Mouse (Mus musculus): ENCODE data around the gene Polr2l.

The Polr2l gene

DNA sequence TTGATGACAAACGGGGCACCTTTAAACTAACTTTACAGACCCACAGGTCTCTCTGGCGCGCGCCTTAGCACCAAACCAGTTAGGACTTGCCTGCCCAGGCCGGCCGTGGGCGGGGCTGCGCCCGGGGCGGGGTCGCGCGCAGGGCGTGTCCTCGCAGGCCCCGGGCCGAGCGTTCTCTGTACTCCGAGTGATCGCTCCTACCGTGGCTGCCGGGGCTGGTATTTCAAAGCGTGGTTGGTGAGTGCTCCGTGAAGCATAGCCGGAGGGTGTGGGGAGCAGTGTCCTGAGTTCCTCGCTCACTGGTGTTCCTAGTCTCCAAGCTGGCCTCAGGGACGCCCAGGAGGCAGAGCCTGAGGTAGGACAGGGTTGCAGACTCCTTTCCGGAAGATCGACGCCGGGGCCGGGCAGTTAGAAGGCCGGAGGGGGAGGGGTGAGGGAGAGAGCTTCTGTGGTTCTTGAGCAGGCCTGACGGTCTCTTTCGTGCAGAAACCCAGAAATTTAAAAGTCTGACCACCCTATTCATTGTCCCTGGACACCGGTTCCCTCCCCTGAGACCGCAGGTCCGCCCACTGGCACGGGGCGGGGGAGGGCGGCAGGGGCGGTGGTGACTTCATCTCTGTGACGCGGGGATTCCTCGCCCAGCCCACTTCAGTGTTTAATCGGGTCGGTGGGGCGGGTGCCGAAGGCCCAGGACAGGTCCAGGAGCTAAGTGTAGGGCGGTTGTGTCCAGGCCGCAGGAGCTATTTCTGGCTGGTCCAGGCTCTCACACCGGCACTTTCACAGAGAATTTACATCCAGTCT is 7.5 kb downstream of the Polr2l start, which contains the start of gene Cd151:
TSS of gene Cd151 (plus strand) at position 163 of the 801 bp plus-strand sequence.
- peak; percentile 67 to 69 for DNase-seq (ENCODE audit: low spot score in 2 of 2)

DNA sequence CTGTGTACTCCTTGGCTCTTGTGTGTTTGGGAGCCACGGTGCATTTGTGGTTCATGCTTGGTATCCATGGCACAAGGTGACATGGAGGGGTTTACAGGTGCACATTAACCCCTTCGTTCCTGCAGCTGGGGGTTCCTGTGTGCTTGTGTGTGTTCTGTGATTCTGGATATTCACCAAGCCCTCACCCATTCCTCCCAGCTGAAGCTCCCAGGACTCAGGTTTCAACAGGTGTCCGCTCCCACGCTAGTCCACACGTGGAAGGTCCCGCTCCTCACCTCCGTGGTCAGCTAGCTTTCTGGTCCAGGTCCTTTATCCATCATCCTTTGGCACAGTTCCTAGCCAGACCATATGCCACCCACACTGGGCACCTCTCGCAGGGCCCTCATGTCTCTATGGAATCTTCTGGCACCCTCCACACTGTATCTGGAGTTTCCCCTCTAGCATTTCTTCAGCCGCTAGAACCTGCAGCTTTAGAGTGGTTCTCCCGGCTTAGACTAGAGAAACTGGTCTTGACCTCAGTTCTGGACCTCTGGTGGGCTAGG is 8.3 kb downstream of the Polr2l start:
- DNase-seq (ENCODE audit: low spot score in 2 of 2): no peak

DNA sequence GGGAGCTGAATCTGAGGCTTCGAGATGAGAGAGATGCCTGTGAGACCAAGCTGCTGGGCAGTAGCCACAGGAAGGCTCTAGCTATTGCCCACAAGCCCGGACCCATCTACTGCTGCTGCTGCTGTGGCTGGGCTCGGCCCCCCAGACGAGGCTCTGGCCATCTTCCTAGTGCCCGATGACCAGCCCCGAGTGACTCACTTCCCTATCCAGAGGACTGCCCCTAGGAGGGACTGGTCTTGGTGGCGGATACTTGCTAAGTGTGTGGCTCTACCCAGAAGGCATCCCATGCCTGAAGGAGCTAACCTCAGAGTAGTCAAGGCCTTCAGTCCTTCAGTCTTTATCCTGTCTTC is 8.9 kb downstream of the Polr2l start:
- no peak for DNase-seq (ENCODE audit: low spot score in 2 of 2)

DNA sequence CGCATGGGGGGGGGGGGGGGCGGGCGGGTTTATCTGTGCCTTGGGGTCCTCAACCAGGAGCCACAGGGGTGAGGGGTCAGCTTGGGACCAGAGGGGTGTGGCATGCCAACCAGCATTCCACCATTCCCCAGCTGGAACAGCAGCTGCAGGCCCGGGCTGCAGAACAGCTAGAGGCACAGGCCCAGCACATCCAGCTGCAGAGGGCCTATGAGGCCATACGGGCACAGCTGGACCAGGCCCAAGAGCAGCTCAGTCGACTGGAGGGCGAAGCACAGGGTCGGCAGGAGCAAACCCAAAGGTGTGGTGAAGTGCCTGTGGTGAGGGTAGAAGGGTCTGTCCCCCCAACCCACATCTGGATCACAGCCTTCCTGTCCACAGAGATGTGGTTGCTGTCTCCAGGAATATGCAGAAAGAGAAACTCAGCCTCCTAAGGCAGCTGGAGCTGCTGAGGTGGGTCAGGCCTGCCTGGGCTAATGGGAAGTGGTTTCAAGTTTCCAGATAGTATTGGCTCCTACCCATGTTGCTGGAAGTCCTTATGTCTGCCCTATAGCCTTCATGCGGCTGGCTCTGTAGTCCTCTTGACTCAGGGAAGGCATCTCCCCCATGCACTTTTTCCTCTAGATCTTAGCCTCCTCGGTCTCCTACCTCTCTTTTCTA is 9.4 kb downstream of the Polr2l start:
- DNase-seq (ENCODE audit: low spot score in 2 of 2): no peak

DNA sequence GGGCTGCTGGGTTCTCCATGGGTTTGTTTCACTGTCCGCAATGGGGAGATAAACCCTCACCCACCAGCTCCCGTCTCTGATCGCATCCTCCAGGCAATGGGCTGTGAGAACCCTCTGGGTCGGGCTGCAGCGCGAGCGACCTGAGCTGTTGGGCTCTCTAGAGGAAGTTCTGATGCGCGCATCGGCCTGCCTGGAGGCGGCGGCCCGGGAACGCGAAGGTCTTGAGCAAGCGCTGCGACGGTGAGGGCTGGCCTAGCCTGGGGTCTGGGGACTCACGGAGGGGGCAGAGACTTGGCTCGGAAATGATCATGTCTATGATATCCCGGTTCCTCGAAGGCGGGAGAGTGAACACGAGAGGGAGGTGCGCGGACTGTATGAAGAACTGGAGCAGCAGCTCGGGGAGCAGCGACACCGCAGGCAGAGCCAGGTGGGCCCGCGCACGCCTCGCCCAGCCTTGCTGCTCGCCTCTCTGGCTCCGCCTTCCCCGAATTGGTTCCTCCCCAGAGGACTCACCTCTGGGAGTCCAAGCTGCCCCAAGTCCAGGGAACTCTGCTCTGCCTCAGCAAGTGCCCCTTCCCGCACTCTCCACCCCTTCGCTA is 10.2 kb downstream of the Polr2l start:
- no peak for DNase-seq (ENCODE audit: low spot score in 2 of 2)

DNA sequence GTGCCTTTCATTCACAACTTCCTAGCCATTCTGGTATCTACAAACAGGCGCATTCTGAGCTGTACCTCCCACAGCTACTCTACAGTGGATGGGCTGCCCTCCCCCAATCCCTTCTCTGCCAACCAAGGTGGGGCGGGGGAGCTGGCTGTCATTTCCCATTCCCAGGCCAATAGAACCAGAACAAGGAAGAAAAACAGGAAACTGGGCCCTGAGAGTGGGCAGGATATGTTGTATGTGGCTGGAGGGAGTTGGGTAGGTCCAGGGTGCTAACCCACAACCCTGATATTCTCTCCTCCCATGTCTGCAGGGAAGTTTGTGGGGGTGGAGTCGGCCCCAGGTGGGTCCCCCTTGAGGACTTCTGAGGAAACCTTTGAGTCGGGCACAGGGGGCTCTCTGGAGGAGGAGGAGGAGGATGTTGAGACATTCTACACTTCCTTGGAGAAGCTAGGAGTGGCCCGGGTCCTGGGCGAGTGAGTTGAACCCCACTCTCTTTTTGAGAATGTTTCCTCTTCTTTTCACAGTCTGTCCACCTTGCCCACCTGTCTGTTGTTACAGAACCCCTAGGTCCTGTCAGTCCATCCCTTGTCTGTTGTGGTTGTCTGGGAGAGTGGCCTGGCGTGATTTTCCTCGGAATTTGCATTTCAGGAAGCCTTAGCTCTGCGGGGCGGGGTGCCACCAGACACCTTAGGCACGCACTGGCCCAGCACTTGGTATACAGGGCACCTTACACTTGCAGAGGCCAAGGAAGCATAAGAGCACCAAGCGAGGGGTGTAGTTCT is 10.9 kb downstream of the Polr2l start:
- DNase-seq (ENCODE audit: low spot score in 2 of 2): no peak

DNA sequence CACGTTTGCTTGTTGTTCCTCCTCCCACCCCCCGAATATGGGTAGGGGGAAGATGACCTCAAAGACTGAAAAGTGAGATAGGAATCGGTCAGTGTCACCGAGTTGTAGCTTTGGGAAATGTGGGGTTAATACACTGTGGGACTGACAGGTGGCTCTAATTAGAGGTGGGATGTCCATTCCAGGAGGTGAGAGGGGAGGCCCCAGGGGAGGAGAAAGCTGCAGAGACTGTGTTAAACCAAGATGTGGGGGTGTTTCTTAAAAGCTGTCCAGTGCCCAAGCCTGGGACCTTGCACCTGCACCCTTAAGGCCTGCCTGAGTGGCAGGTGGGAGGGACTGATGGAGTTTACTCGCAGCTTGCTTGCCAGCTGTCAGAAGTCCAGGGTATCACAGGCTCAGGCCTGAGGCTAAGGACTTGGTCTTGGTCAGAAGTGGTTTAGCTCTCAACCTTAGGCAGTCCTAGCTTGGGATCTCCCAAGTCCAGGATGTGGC is 12.6 kb downstream of the Polr2l start:
- no peak for DNase-seq (ENCODE audit: low spot score in 2 of 2)

DNA sequence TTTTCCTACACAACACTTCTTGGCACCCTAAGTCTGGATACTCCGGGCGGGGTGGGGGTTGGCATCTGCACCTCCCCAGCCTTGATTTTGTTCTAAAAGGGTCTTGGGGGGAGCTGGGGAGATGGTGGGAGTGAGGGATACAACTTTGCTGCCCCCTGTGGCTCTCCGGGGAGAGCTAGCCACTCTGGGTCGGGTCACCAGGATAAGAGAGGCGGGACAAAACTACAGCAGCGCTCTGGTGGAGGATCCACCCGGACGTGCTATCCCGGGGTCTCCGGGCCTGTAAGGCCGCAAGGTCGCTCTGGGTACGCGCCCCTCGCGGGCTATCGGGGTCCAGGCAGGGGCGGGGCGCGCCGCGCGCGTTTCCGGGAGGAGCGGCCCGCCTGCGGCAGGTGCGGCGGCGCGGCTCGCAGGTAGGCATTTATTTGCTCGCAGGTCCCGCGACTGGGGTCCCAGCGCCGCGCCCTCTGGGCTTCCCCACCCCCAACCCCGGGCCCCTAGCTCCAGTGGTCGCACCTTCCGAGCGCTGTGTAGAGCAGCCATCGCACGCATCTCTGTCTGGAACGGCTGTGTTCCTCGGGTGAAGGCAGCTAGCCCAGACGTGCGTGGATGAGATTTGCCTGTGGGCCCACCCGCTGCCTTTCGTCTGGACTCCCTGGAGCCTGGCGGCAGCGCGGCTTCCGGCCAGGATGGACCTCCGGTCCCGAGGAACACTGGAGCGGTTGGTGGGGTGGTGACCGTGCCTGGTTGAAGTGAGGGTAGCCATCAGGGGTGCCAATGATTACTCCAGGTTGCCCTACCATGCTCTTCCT is 13.2 kb downstream of the Polr2l start:
- DNase-seq (ENCODE audit: low spot score in 2 of 2): no peak

DNA sequence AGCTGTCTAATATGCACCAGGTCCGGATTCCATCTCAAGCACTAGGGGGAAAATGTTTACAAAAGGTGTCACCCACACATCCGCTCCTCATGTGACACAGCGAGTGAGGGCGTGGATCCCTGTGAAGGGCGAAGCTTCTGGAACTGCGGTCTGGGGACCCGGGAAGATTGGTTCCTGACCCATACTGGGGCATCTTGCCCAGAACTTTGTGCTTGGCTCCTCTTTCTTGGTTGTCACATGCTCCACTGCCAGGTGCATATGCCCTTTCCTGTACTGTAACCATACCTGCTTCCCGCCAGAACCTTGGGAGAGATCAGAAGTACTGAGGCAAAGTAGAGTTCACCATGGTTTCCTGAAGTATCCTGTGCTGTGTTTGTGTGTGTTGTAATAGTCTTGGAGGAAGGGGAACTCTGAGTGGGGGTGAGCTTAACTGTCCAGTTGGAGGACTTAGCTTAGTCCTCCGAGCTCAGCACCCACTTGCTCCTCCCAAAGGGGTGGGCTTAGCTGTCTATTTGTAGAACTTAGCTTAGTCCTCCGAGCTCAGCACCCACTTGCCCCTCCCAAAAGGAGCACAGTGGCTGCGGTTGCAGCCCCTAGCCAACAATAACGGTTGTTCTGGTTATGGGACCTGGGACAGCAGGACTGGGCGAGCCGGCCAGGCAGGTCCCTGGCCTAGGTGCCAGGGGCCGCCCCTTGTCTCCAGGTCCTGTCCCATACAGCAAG is 14.4 kb downstream of the Polr2l start, which contains the start of gene Cracr2b:
TSS of gene Cracr2b (plus strand) at position 704 of the 723 bp plus-strand sequence.
- DNase-seq (ENCODE audit: low spot score in 2 of 2): no peak

DNA sequence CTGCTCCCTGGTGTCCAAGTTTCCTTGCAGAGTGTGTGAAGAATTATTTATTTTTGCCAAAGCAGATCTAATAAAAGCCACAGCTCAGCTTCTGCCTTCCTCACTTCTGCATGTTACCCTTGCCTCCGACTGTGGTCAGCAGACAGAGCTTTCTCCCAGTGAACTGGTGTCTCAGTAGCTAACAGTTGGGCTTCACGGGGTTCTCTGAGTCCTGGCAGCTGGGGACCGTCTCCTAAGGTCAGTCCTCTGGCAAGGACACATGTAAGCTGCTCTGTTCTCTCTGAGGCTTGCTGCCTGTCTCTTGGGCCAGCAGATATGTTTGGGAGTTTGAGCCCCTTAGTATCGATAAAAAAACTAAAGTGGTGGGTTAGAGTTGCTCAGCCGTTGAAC is 14.9 kb downstream of the Polr2l start:
- no peak for DNase-seq (ENCODE audit: low spot score in 2 of 2)

DNA sequence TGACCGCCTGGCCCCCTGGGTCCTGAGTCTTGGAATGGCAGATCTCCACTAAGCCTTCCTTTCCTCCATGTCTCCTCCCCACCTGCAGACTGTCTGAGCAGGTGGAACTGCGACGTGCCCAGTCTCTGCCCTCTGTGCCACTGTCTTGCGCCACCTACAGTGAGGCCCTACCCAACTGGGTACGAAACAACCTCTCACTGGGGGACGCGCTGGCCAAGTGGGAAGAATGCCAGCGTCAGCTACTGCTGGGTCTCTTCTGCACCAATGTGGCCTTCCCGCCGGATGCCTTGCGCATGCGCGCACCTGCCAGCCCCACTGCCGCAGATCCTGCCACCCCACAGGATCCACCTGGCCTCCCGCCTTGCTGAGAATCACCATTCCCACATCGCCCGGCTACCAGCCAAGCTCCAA is 15.6 kb downstream of the Polr2l start:
- no peak for DNase-seq (ENCODE audit: low spot score in 2 of 2)

DNA sequence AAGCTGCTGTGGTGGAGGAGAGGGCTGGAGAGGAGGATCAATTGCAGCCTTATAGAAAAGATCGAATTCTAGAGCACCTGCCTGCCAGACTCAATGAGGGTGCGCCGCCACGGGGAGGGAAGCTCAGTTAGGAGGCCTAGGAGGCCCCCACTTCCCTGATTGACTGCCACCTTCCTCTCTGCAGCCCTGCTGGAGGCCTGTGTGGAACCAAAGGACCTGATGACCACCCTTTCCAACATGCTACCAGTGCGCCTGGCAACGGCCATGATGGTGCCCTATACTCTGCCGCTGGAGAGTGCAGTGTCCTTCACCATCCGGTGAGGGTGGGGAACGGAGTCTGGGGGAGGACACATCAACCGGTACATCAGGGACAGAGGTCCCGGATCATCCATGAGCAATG is 16.3 kb downstream of the Polr2l start:
- DNase-seq (ENCODE audit: low spot score in 2 of 2): no peak

DNA sequence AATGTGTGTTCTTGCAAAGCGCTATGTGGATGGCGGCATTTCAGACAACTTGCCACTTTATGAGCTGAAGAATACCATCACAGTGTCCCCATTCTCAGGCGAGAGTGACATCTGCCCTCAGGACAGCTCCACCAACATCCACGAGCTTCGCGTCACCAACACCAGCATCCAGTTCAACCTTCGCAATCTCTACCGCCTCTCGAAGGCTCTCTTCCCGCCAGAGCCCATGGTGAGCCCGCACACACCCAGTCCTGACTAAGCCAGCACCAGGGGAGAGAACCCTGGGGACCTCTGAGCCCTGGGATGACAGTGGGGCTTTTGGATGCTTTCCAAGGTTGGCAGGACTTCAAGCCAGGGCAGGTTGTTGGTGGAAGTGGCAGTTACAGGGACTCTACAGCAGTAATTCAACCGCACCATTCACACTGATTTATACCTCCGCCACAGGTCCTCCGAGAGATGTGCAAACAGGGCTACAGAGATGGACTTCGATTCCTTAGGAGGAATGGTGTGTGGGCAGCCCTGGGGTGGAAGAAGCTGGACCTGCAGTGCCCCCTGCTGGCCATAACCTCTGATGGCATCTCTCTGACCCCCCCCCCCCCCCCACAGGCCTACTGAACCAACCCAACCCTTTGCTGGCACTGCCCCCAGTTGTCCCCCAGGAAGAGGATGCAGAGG is 16.8 kb downstream of the Polr2l start:
- no peak for DNase-seq (ENCODE audit: low spot score in 2 of 2)

DNA sequence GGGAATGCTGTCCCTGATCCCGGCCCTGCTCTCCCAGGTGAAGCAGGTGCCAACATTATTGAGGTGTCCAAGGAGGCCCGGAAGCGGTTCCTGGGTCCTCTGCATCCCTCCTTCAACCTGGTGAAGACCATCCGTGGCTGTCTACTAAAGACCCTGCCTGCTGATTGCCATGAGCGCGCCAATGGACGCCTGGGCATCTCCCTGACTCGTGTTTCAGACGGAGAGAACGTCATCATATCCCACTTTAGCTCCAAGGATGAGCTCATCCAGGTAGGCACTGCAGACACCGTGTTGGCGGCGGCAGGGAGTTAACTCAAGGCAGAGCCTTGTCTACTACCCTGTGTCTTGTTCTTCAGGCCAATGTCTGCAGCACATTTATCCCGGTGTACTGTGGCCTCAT is 17.7 kb downstream of the Polr2l start:
- DNase-seq (ENCODE audit: low spot score in 2 of 2): no peak

DNA sequence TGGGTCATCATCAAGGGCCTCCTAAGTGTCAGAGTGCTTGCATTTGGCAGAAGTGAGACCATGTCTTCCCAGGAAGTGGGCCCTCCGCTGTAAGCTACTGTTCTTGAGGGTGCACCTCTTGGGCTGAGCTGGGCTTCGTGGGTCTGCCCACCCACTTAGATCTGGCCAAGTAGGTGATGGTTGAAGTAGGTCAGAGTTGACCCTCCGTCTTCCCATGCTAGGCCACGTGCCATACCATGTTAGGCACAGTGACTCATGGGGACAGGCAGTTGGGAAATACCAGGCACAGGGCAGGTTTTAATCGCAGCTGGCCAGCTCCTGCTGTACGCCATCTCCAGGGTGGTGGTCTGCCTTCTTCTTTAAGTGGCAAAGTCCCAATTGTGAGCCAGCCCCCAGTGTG is 18.2 kb downstream of the Polr2l start:
- no peak for DNase-seq (ENCODE audit: low spot score in 2 of 2)

DNA sequence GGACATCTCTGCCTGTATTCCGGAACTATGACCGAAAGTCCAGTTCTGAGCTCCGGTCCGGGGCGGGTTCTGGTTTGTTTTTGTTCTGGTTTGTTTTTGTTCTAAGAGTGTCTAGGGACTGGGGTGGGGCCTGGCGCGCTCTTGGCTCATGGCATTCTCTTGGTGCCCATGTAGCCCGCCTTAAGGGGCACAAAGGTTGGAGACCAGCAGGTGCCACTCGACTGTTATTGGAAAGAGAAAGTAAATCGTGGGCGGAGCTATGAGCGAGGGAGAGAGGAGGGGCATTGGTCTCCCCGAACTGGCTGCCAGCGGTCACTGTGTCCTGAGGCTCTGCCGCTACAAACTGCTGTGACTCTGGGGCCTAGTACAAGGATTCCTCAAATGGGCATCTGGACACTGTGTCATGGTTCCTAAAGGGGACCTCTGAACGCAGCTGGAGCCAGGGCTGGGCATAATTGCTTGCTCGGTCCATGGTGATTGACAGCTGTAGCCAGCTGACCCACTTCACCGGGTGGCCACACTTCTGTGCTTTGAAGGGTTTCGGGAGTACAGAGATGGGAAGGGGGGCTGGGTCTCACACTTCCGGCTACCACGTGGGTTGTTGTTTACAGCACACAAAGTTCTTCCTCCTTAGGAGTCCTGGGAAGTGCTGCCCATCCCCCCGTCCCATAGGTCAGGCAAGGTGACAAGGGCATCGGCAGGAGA is 19.2 kb downstream of the Polr2l start:
- DNase-seq (ENCODE audit: low spot score in 2 of 2): peak in 1 of 2 experiments; percentile 53

DNA sequence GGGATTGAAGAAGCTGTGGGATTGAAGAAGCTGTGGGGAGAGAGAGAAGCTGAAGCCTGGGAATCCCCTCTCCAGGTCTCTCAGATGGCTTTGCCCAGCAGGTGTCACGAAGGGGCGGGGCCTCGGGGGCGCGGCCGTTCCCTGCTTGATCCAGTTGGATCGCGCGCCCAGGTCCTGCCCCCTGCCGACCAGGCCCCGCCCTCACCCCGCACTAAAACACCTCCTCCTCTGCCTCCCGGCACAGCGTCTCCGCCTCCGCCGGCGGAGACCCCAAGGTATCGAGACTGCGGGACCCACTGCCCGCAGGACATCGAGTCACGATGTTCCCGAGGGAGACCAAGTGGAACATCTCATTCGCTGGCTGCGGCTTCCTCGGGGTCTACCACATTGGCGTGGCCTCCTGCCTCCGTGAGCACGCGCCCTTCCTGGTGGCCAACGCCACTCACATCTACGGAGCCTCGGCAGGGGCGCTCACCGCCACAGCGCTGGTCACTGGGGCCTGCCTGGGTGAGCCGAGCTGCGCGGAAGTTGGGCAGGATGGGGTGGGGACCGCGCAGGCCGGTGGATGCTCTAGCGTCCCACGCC is 19.9 kb downstream of the Polr2l start, which contains the start of gene Pnpla2:
TSS of gene Pnpla2 (plus strand) at position 232 of the 585 bp plus-strand sequence.
- peak; percentile 90 to 91 for DNase-seq (ENCODE audit: low spot score in 2 of 2)

DNA sequence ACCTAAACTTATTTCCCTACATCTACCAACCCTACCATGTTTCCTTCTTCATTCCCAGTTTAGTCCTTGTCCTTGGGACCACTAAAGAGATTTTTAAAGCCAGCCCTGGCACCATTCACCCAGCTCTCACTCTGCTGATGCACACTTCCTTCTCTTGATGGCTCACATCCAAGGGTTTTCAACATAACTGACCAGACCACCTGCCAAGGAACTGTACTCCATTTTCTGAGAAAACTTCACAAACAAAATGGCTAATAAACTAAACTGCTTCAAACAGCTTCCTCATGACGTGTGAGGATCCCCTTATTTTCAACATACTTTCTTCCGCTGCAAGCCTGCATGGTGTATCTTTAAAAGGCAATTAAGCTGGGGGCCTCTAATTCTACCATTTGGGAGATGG is 21.3 kb downstream of the Polr2l start:
- no peak for DNase-seq (ENCODE audit: low spot score in 2 of 2)

All from right cerebral cortex, adult 2 months (tissue).